Mouse (Mus musculus) intestine, postnatal 0 days (tissue): ENCODE data around the gene D8Ertd738e. TPM values are rescaled to one million over a fixed set of nuclear protein-coding genes. Genes with fewer than 3 reads are reported as not detected.

Source experiments
- ATAC-seq: fragments of 200-750 bp; cut with Nextera tagmentation; 2 replicates; pipeline ENCODE4 v1.8.0; 2017; ENCODE audit warnings: mild to moderate bottlenecking, moderate TSS enrichment, moderate library complexity
- H3K27ac ChIP-seq: fragments of 300-500 bp; sonication (generic); 2 replicates; pipeline ENCODE4 v1.5.1; 2014; ENCODE audit warnings: mild to moderate bottlenecking, low read depth, low read length, moderate library complexity
- H3K27me3 ChIP-seq: fragments of 300-500 bp; sonication (generic); replicated peaks from 2 replicates; pipeline ENCODE4 v1.6.1; 2014; ENCODE audit warnings: low read length, mixed read lengths; ENCODE audit not compliant: control insufficient read depth, insufficient read depth
- H3K36me3 ChIP-seq: fragments of 300-500 bp; sonication (generic); 2 replicates; pipeline ENCODE4 v1.6.1; 2014; ENCODE audit warnings: mild to moderate bottlenecking, moderate library complexity; ENCODE audit not compliant: control insufficient read depth, insufficient read depth
- H3K4me1 ChIP-seq: fragments of 300-500 bp; sonication (generic); replicated peaks from 2 replicates; pipeline ENCODE4 v1.6.1; 2014; ENCODE audit warnings: antibody characterized with exemption, low read length, mixed read lengths; ENCODE audit not compliant: control insufficient read depth, insufficient read depth
- H3K4me2 ChIP-seq: fragments of 300-500 bp; sonication (generic); replicated peaks from 2 replicates; pipeline ENCODE4 v1.6.1; 2014; ENCODE audit warnings: low read depth, mild to moderate bottlenecking, moderate library complexity
- H3K4me3 ChIP-seq: fragments of 300-500 bp; sonication (generic); 2 replicates; pipeline ENCODE4 v1.5.1; 2014; ENCODE audit warnings: low read depth, low read length
- H3K9ac ChIP-seq: fragments of 300-500 bp; sonication (generic); 2 replicates; pipeline ENCODE4 v1.6.1; 2014; ENCODE audit warnings: mild to moderate bottlenecking, low read depth, low read length
- H3K9me3 ChIP-seq: fragments of 300-500 bp; sonication (generic); 2 replicates; pipeline ENCODE4 v1.6.1; 2016; ENCODE audit warnings: mixed run types; ENCODE audit not compliant: control insufficient read depth
- CTCF ChIP-seq: sonication (generic); IDR thresholded peaks from 2 replicates; pipeline ENCODE4 v1.5.1; 2016; ENCODE audit warnings: low read depth, mild to moderate bottlenecking, control low read depth, antibody characterized with exemption, moderate library complexity
- WGBS: fragments of 180-500 bp; shearing (Covaris S2); extraction: QIAGEN DNeasy Blood & Tissue Kit; methylation state at CpG from one replicate; pipeline ENCODE4 v1.1.7; 2014; 5-methylcytosine and 5-hydroxymethylcytosine counted together
- polyA plus RNA-seq: library from polyadenylated mRNA; unstranded; fragments of >200 nt; fragmentation: Nextera tagmentation; extraction: Ambion mirVana; gene quantifications from 2 replicates; pipeline ENCODE4 v1.2.1, GENCODE M21; 2015

The D8Ertd738e gene
- polyA plus RNA-seq, 1 experiment from 2014 or later: 308 TPM

DNA sequence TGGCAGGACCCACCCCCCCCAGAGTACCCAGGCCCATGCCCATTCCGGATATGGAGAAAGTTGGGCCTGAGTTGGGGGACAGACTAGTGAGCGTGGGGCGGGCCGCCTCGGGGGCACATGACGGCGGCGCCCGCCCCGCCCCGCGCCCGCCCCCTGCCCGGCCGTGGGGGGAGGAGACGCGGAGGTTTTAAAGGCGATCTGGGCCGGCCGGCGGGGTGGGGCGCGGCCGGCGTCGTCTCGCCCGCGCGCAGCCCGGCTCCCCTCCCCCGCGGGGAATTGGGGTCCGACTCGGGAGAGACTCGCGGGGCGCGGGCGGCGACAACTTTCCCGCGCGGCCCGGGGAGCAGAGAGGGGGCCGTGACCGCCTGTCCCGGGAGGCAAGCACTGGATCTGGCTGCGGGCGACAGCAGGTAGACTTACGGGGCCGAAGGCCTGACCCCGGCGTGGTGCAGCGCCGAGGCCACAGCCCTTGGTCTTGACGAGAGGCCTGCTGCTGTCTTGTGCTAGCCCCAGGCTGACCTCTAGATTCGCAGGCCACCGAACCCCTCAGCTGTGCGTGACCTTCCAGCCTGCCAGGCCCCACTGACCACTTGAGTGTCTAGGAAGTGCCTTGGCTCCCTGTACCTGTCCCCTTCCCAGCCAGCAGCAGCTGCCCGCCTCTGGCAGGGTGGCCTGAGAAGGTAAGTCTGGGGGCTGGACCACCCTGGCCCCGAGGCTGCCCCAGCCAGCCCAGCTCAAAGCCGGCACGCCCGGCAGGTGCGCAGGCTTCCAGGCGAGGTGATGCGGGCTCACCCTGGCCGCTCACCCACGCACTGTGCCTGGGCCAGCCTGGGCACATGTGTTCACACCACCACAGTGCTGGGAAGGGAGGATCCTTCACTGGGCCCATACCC lies 48.6 kb downstream of the D8Ertd738e start:
- Histone ChIP-seq H3K4me2 (peak overlapping the region; percentile 76), H3K4me1 (no peaks in the 10 kb centered on the region; the same call in 1 of the 2 replicates), H3K9me3 (no peaks in the 10 kb centered on the region), H3K27ac (peak overlapping the region; percentile 61), H3K27me3 (no peaks in the 10 kb centered on the region), H3K4me3 (peak overlapping the region; percentile 55), H3K9ac (peak overlapping the region; percentile 63), H3K36me3 (no peaks in the 10 kb centered on the region)
- TF ChIP-seq CTCF: no peak
- WGBS: 5% methylated on average over 64 of the region's 70 CpGs
- ATAC-seq: peak; percentile 6; the same call in 1 of the 2 replicates

DNA sequence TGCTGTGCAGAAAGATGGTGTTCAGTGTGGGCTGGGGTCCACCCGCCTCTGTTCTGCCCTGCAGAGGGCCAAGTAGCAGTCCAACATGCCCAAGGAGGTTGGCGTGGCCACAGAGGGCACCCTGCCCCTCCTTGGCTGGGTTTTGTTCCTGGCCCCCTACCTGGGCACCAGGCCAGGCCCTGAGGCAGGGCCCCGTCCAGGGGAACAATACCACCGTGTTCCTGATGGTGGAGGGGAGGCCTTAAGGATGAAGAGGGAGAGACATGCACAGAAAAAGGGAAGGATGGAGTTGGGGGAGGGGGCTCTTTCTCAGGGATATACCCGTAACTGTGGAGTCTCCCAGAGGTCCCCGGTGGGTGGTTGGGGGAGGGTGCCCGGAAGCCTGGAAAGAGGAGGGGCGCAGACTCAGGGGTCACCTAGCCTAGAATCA lies 49.4 kb downstream of the D8Ertd738e start:
- H3K4me1 ChIP-seq: no peaks in the 10 kb centered on the region; the same call in 1 of the 2 replicates
- ATAC-seq: no peak

GRCm38 (mm10) chr8:84199348-84200125 lies 50.0 kb downstream of the D8Ertd738e start:
- Histone ChIP-seq H3K9me3 (no peaks in the 10 kb centered on the region), H3K9ac (no peak overlapping the region), H3K27ac (peak overlapping the region; percentile 61; the same call in 1 of the 2 replicates), H3K27me3 (no peaks in the 10 kb centered on the region), H3K36me3 (no peaks in the 10 kb centered on the region), H3K4me3 (no peak overlapping the region), H3K4me1 (no peaks in the 10 kb centered on the region; the same call in 1 of the 2 replicates), H3K4me2 (no peak overlapping the region; the same call in 1 of the 2 replicates)
- ATAC-seq: no peak
- WGBS: 52% methylated on average over 11 of the region's 11 CpGs
- TF ChIP-seq CTCF: no peak

More for the DNA sequence above, 49.4 kb downstream of the D8Ertd738e start:
- no peak for TF ChIP-seq CTCF
- H3K27ac ChIP-seq: peak overlapping the region; percentile 61; the same call in 1 of the 2 replicates
- no peaks in the 10 kb centered on the region for H3K9me3 ChIP-seq
- 35% methylated on average over 8 of the region's 8 CpGs for WGBS
- H3K4me2 ChIP-seq: peak overlapping the region; percentile 76
- H3K9ac ChIP-seq: 0 out of 2 replicates have a peak overlapping the region, but pooled peaks have one; percentile 63
- no peaks in the 10 kb centered on the region for H3K27me3 ChIP-seq
- H3K4me3 ChIP-seq: peak overlapping the region; percentile 55; the same call in 1 of the 2 replicates
- H3K36me3 ChIP-seq: no peaks in the 10 kb centered on the region

- H3K27ac ChIP-seq: peak overlapping the region; percentile 90; the same call in 1 of the 2 replicates
- peak overlapping the region; percentile 65 for H3K4me2 ChIP-seq
- no peaks in the 10 kb centered on the region; the same call in 1 of the 2 replicates for H3K4me1 ChIP-seq
- no peak overlapping the region for H3K4me3 ChIP-seq
- no peaks in the 10 kb centered on the region for H3K36me3 ChIP-seq
- 40% methylated on average over 4 of the region's 4 CpGs for WGBS
- ATAC-seq: no peak
- H3K27me3 ChIP-seq: no peaks in the 10 kb centered on the region
- no peak overlapping the region for H3K9ac ChIP-seq
- no peak for TF ChIP-seq CTCF
- H3K9me3 ChIP-seq: no peaks in the 10 kb centered on the region
Observed at GRCm38 (mm10) chr8:84198871-84199270, 50.6 kb downstream of the D8Ertd738e start.

GRCm38 (mm10) chr8:84197922-84198774 lies 51.4 kb downstream of the D8Ertd738e start:
- H3K9ac ChIP-seq: peak overlapping the region; percentile 37
- peak overlapping the region; percentile 65 for H3K4me2 ChIP-seq
- peak; percentile 79 for ATAC-seq
- H3K27me3 ChIP-seq: no peaks in the 10 kb centered on the region
- H3K36me3 ChIP-seq: no peaks in the 10 kb centered on the region
- peak overlapping the region; percentile 90 for H3K27ac ChIP-seq
- peak; percentile 16; the same call in 1 of the 2 replicates for TF ChIP-seq CTCF
- H3K9me3 ChIP-seq: no peaks in the 10 kb centered on the region
- peak overlapping the region; percentile 38 for H3K4me3 ChIP-seq
- no peaks in the 10 kb centered on the region; the same call in 1 of the 2 replicates for H3K4me1 ChIP-seq
- 1% methylated on average over 26 of the region's 30 CpGs for WGBS
